In the genomic region with DNA sequence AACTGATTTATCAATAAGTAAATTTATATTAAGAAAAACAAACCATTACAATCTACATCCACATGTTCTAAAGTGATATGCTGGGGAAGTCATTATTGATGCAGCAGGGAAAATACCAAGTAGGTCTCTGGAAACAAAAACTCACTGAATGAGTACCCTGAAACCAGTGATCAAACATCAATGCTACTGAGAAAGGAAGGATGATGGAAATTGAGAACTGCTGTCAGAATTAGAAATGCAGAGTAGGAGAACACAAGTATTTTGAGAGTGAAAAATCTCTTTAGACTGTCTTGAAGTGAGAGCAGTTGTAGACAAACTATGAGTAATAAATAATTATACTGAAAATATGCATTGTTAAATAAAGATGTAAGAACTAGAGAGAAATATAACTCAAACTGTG, we compare ENCODE assay signal across 24 mouse cellular contexts. TPM values are rescaled to one million over a fixed set of nuclear protein-coding genes. Genes with fewer than 3 reads are reported as not detected.
DNase-seq lines count a peak whose midpoint lies in the region; TF ChIP-seq lines count a peak whose summit lies in the region.
"Had no signal": no experiment of that assay in that cellular context is flagged by ENCODE, and none has a peak within 500 bp of the region (broad histone marks: within the 10 kb centered on the region; RNA-seq: fewer than 3 reads in every experiment).

No protein-coding gene starts in this region.

- TF ChIP-seq CTCF in CH12.LX (conservative IDR thresholded peaks at IDR 0.05 in 1 of 2, IDR thresholded peaks at IDR 0.05 in 1 of 2; ENCODE audit: low read depth in 2 of 2, low read length in 2 of 2): no peak

- TF ChIP-seq RAD21 in CH12.LX (IDR thresholded peaks at IDR 0.05; ENCODE audit: low read depth, low read length): peak; percentile 0

- 0 out of 4 replicates have a peak, but pooled peaks cover 0 to 2% of the 10 kb centered on the region in 2 experiments for H3K4me1 ChIP-seq in CH12.LX (ENCODE audit: control insufficient read depth in 1 of 2, insufficient read depth in 2 of 2)
- no peaks in the 10 kb centered on the region for H3K4me1 ChIP-seq in embryonic facial prominence, embryonic 10.5 days

- peaks cover 2% of the 10 kb centered on the region for H3K9me3 ChIP-seq in CH12.LX (replicated peaks; ENCODE audit: low read length)
- H3K9me3 ChIP-seq in embryonic facial prominence, embryonic 10.5 days: no peaks in the 10 kb centered on the region
- H3K9me3 ChIP-seq: G1E had no signal

- no peak overlapping the region for H3K9ac ChIP-seq in CH12.LX (ENCODE audit: insufficient read depth, low read depth)

- in situ Hi-C loops in CH12.LX (cut with MboI; ENCODE audit: low pct_ligation_motif_present, low pct_unique_long_range_greater_than_20kb, low sequenced_read_pairs): no loop called here

- no peak overlapping the region for H3K4me3 ChIP-seq in CH12.LX (replicated peaks in 1 of 3; ENCODE audit: low read depth in 2 of 3, low read length in 2 of 3, poor library complexity in 1 of 3)
- no peak overlapping the region for H3K4me3 ChIP-seq in embryonic facial prominence, embryonic 10.5 days

- no peak for TF ChIP-seq POLR2A in CH12.LX (IDR thresholded peaks at IDR 0.05; ENCODE audit: low read depth, low read length)

- dilution Hi-C loops in CH12.LX (cut with MboI; ENCODE audit: extremely low pct_ligation_motif_present, extremely low pct_unique_long_range_greater_than_20kb, low sequenced_read_pairs): no loop called here

- peak; percentile 99 for TF ChIP-seq EP300 in CH12.LX (IDR thresholded peaks at IDR 0.05; ENCODE audit: low read length)

- no peaks in the 10 kb centered on the region for H3K27me3 ChIP-seq in CH12.LX (replicated peaks)
- no peaks in the 10 kb centered on the region for H3K27me3 ChIP-seq in embryonic facial prominence, embryonic 10.5 days (replicated peaks; ENCODE audit: low read depth, poor library complexity, severe bottlenecking)
- H3K27me3 ChIP-seq: Patski had no signal

- H3K4me2 ChIP-seq in CH12.LX (ENCODE audit: insufficient read depth, low read depth, poor library complexity, severe bottlenecking): no peak overlapping the region

- H3K36me3 ChIP-seq in CH12.LX (replicated peaks in 1 of 2; ENCODE audit: control insufficient read depth in 1 of 2, insufficient read depth in 1 of 2, low read length in 1 of 2): no peaks in the 10 kb centered on the region
- no peaks in the 10 kb centered on the region for H3K36me3 ChIP-seq in embryonic facial prominence, embryonic 10.5 days (replicated peaks)
- H3K36me3 ChIP-seq: G1E had no signal

- no peaks in the 10 kb centered on the region for H3K79me2 ChIP-seq in CH12.LX (replicated peaks; ENCODE audit: control insufficient read depth, extremely low read depth, insufficient read depth, poor library complexity, severe bottlenecking)

- H3K27ac ChIP-seq in CH12.LX (ENCODE audit: insufficient read depth, low read depth): no peak overlapping the region
- H3K27ac ChIP-seq in embryonic facial prominence, embryonic 10.5 days (replicated peaks): no peak overlapping the region

- DNase-seq in CH12.LX (ENCODE audit: extremely low read depth): peak; percentile 1
- no peak for DNase-seq in embryonic facial prominence, embryonic 10.5 days (ENCODE audit: low spot score)
- DNase-seq: adrenal gland, adult 2 months; adrenal gland, adult 8-10 months; adrenal gland, postnatal 10 days; adrenal gland, postnatal 14 days; adrenal gland, postnatal 25 days; adrenal gland, postnatal 36 days; B cell, adult 2 months; cerebellum, adult 11 months; cerebellum, adult 11-12 months; cerebellum, adult 18-20 months; cerebellum, adult 2 months; cerebellum, adult 8-10 months had no signal

TF ChIP-seq in CH12.LX, 34 proteins besides CTCF, POLR2A, EP300 and RAD21:
- 0 out of 2 replicates have a peak, but pooled peaks have one; percentile 56 for TF ChIP-seq E2F4 (IDR thresholded peaks at IDR 0.05; ENCODE audit: insufficient replicate concordance, low read depth, low read length)
- peak; percentile 40; the same call in 1 of the 2 replicates for TF ChIP-seq ZNF384 (IDR thresholded peaks at IDR 0.05; ENCODE audit: low read depth, low read length)
- TF ChIP-seq UBTF (IDR thresholded peaks at IDR 0.05; ENCODE audit: low read depth, low read length): no peak
- TF ChIP-seq USF1 (IDR thresholded peaks at IDR 0.05; ENCODE audit: low read depth, low read length): no peak
- no peak for TF ChIP-seq MXI1 (IDR thresholded peaks at IDR 0.05; ENCODE audit: low read depth, low read length)
- no peak for TF ChIP-seq POLR2AphosphoS2 (IDR thresholded peaks at IDR 0.05; ENCODE audit: low read depth, low read length)
- peak; percentile 85 for TF ChIP-seq CHD2 (IDR thresholded peaks at IDR 0.05; ENCODE audit: low read length)
- peak; percentile 78; the same call in 1 of the 2 replicates for TF ChIP-seq MAFK (IDR thresholded peaks at IDR 0.05; ENCODE audit: insufficient replicate concordance, low read length)
- no peak for TF ChIP-seq KAT2A (IDR thresholded peaks at IDR 0.05; ENCODE audit: insufficient replicate concordance, low read length)
- TF ChIP-seq JUND (conservative IDR thresholded peaks at IDR 0.05; ENCODE audit: low read depth, low read length): peak; percentile 98
- peak; percentile 96 for TF ChIP-seq MEF2A (IDR thresholded peaks at IDR 0.05; ENCODE audit: borderline replicate concordance, low read depth, low read length)
- TF ChIP-seq MAX (IDR thresholded peaks at IDR 0.05; ENCODE audit: low read length): peak; percentile 35; the same call in 1 of the 2 replicates
- TF ChIP-seq SIN3A (IDR thresholded peaks at IDR 0.05; ENCODE audit: low read length): 0 out of 2 replicates have a peak, but pooled peaks have one; percentile 26
- TF ChIP-seq SMC3 (IDR thresholded peaks at IDR 0.05; ENCODE audit: low read depth, low read length): peak; percentile 21; the same call in 1 of the 2 replicates
- peak; percentile 81 for TF ChIP-seq BHLHE40 (IDR thresholded peaks at IDR 0.05; ENCODE audit: low read depth, low read length)
- peak; percentile 82 for TF ChIP-seq ETS1 (conservative IDR thresholded peaks at IDR 0.05; ENCODE audit: low read depth, low read length)
- no peak for TF ChIP-seq HCFC1 (IDR thresholded peaks at IDR 0.05; ENCODE audit: low read depth, low read length)
- TF ChIP-seq MYC (IDR thresholded peaks at IDR 0.05; ENCODE audit: low read depth, low read length): peak; percentile 63; the same call in 1 of the 2 replicates
- peak; percentile 99 for TF ChIP-seq IRF4 (IDR thresholded peaks at IDR 0.05; ENCODE audit: low read depth, low read length)
- TF ChIP-seq TCF12 (IDR thresholded peaks at IDR 0.05; ENCODE audit: low read depth, low read length): peak; percentile 93
- peak; percentile 88 for TF ChIP-seq RCOR1 (conservative IDR thresholded peaks at IDR 0.05; ENCODE audit: low read depth, low read length)
- TF ChIP-seq JUN (IDR thresholded peaks at IDR 0.05; ENCODE audit: insufficient read depth, low read depth, low read length): peak; percentile 98

RNA-seq across cellular contexts. Expression of gene Gm5152, which starts 26.0 kb away (rescaled TPM):
- 0.68 and 1.2 TPM in 2 replicates for total RNA-seq in CH12.LX (2012; rRNA removed)
- not detected in 2 replicates for total RNA-seq in CH12.LX (2014; rRNA removed)
- 0.34 TPM in 1 of 2 replicates, not detected in the other for polyA plus RNA-seq in CH12.LX (2012; ENCODE audit: insufficient read length, low read depth)
- polyA plus RNA-seq in embryonic facial prominence, embryonic 10.5 days (2016; fragmentation: Nextera tagmentation; extraction: Ambion mirVana): not detected in 2 replicates
- total RNA-seq: adrenal gland, adult 18-20 months; adrenal gland, adult 2 months; adrenal gland, adult 8-10 months; adrenal gland, postnatal 10 days; adrenal gland, postnatal 14 days; adrenal gland, postnatal 25 days; adrenal gland, postnatal 36 days; adrenal gland, postnatal 4 days; ES-E14; G1E; MEL had no signal
- polyA plus RNA-seq: activated CD4-positive, CD25-positive, alpha-beta regulatory T cell, adult 4 months; adrenal gland, adult 2 months; brain, embryonic 14.5 days; C2C12; CD4-positive, CD25-positive, alpha-beta regulatory T cell, adult 4 months; cerebellum, adult 2 months; G1E; Patski had no signal
